Mouse (Mus musculus): ENCODE data around the gene Sec31a.

GRCm38 (mm10) chr5:100341042-100341441, 75.0 kb downstream of the Sec31a start:
- no peak for TF ChIP-seq POLR2A (IDR thresholded peaks at IDR 0.05; ENCODE audit: insufficient read depth, low read depth, low read length)
- TF ChIP-seq CTCF (IDR thresholded peaks at IDR 0.05): no peak
- TF ChIP-seq EP300 (IDR thresholded peaks at IDR 0.05; ENCODE audit: insufficient read depth, low read depth, low read length): no peak

All from heart, adult 2 months (tissue).